Mouse (Mus musculus) liver, adult (tissue): ENCODE data around the gene Mdm1.

Experiments used
- GATA4 ChIP-seq: IDR thresholded peaks from 2 replicates; pipeline ENCODE4 v1.6.1; 2014; ENCODE audit warnings: mild to moderate bottlenecking, low read length; ENCODE audit not compliant: insufficient replicate concordance

Mdm1 gene

GRCm38 (mm10) chr10:118116456-118116855 is 25.2 kb upstream of the Mdm1 start:
- TF ChIP-seq GATA4: no peak

- no peak for TF ChIP-seq GATA4
Measured at GRCm38 (mm10) chr10:118121047-118121936, 20.3 kb upstream of the Mdm1 start.

- no peak for TF ChIP-seq GATA4
Measured at GRCm38 (mm10) chr10:118121937-118122285, 19.7 kb upstream of the Mdm1 start.

GRCm38 (mm10) chr10:118122441-118123162 is 19.0 kb upstream of the Mdm1 start:
- no peak for TF ChIP-seq GATA4

GRCm38 (mm10) chr10:118125236-118125635 is 16.4 kb upstream of the Mdm1 start:
- TF ChIP-seq GATA4: no peak

- no peak for TF ChIP-seq GATA4
Measured at GRCm38 (mm10) chr10:118125776-118126445, 15.7 kb upstream of the Mdm1 start.

GRCm38 (mm10) chr10:118129001-118129682 is 12.5 kb upstream of the Mdm1 start:
- TF ChIP-seq GATA4: no peak

- TF ChIP-seq GATA4: no peak
Measured at GRCm38 (mm10) chr10:118130016-118130415, 11.6 kb upstream of the Mdm1 start.

- TF ChIP-seq GATA4: no peak
Measured at GRCm38 (mm10) chr10:118132993-118133392, 8.6 kb upstream of the Mdm1 start.

GRCm38 (mm10) chr10:118138508-118138907 is 3.1 kb upstream of the Mdm1 start:
- TF ChIP-seq GATA4: no peak

GRCm38 (mm10) chr10:118139837-118140570 is 1.6 kb upstream of the Mdm1 start:
- TF ChIP-seq GATA4: no peak

- TF ChIP-seq GATA4: no peak
Measured at GRCm38 (mm10) chr10:118141884-118142801, 532 bp downstream of the Mdm1 start.

- TF ChIP-seq GATA4: no peak
Measured at GRCm38 (mm10) chr10:118149381-118149780, 7.8 kb downstream of the Mdm1 start.

GRCm38 (mm10) chr10:118150866-118151265 is 9.3 kb downstream of the Mdm1 start:
- no peak for TF ChIP-seq GATA4

- TF ChIP-seq GATA4: no peak
Measured at GRCm38 (mm10) chr10:118155932-118156331, 14.3 kb downstream of the Mdm1 start.
